In the genomic region with DNA sequence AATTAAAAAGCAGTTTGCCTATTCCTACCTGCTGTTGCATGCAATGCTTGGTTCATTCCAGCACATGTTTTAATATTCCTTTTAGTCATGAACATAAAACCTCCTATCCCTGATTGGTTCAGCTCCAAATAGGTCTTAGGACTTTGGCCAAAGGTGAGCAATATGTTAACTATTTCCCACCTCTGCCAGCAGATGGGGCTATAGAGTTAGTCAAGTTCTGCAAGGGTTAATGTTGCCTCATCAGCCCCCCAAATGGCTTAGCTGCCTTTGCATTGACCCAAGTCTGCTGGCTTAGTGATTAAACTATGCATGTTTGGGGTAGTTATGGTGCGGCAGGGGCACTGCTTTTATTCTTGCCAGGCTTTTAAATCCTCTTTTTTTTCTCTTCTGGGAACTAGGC, we compare ENCODE assay signal across 10 mouse cellular contexts.
DNase-seq lines count a peak whose midpoint lies in the region; ATAC-seq and TF ChIP-seq lines count a peak whose summit lies in the region.
"Had no signal": no experiment of that assay in that cellular context is flagged by ENCODE, and none has a peak within 500 bp of the region (broad histone marks: within the 10 kb centered on the region; RNA-seq: fewer than 3 reads in every experiment).

No protein-coding gene starts in this region.

- H3K79me2 ChIP-seq in MEL (ENCODE audit: control insufficient read depth, insufficient read depth, low read length, poor library complexity): no peaks in the 10 kb centered on the region

- peak; percentile 63 for TF ChIP-seq CTCF in intestine, postnatal 0 days (IDR thresholded peaks at IDR 0.05; ENCODE audit: low read depth)
- peak in 2 of 3 experiments; percentile 2 to 14; a peak in 2 of 6 replicates for TF ChIP-seq CTCF in MEL (IDR thresholded peaks at IDR 0.05 in 2 of 3, conservative IDR thresholded peaks at IDR 0.05 in 1 of 3; ENCODE audit: control insufficient read depth in 1 of 3, insufficient read depth in 1 of 3, low read depth in 2 of 3, low read length in 3 of 3, poor library complexity in 1 of 3, severe bottlenecking in 1 of 3)

- TF ChIP-seq POLR2A in MEL (IDR thresholded peaks at IDR 0.05; ENCODE audit: control insufficient read depth in 1 of 2, insufficient read depth in 1 of 2, low read depth in 1 of 2, low read length in 2 of 2, poor library complexity in 1 of 2): no peak

- no peak overlapping the region for H3K4me3 ChIP-seq in intestine, postnatal 0 days (ENCODE audit: low read depth, low read length)
- H3K4me3 ChIP-seq in intestine, embryonic 15.5 days (replicated peaks): no peak overlapping the region
- no peak overlapping the region for H3K4me3 ChIP-seq in MEL (ENCODE audit: control insufficient read depth in 1 of 2, insufficient read depth in 1 of 2, low read depth in 2 of 2, low read length in 2 of 2)
- H3K4me3 ChIP-seq: embryonic facial prominence, embryonic 13.5 days; liver, embryonic 15.5 days had no signal

- DNase-seq in MEL (ENCODE audit: low read depth, low spot score) (peak; percentile 9), MN1 (ENCODE audit: low spot score) (no peak)
- DNase-seq in embryo, embryonic 10.5 days (ENCODE audit: low spot score): peak; percentile 74
- peak; percentile 15 for DNase-seq in lung, postnatal 25 days (ENCODE audit: low spot score)
- no peak for DNase-seq in left cerebral cortex, adult 9 months (ENCODE audit: low spot score in 2 of 2)

- no peak overlapping the region for H3K4me2 ChIP-seq in intestine, postnatal 0 days (replicated peaks; ENCODE audit: low read depth)
- H3K4me2 ChIP-seq in intestine, embryonic 15.5 days (replicated peaks): no peak overlapping the region
- H3K4me2 ChIP-seq: embryonic facial prominence, embryonic 13.5 days; liver, embryonic 15.5 days had no signal

- no peak for TF ChIP-seq EP300 in MEL (IDR thresholded peaks at IDR 0.05; ENCODE audit: low read depth in 1 of 2, low read length in 2 of 2)

- ATAC-seq in intestine, postnatal 0 days: 0 out of 2 replicates have a peak, but pooled peaks have one; percentile 6
- ATAC-seq in intestine, embryonic 15.5 days: no peak
- no peak for ATAC-seq in megakaryocyte-erythroid progenitor cell, adult 5-6 weeks (replicated peaks; ENCODE audit: low FRiP score, low TSS enrichment, poor library complexity, severe bottlenecking)

- no peaks in the 10 kb centered on the region for H3K36me3 ChIP-seq in intestine, postnatal 0 days (ENCODE audit: control insufficient read depth, insufficient read depth)
- H3K36me3 ChIP-seq in intestine, embryonic 15.5 days: no peaks in the 10 kb centered on the region
- H3K36me3 ChIP-seq in MEL (ENCODE audit: control insufficient read depth in 1 of 2, insufficient read depth in 2 of 2, low read length in 2 of 2): no peaks in the 10 kb centered on the region
- H3K36me3 ChIP-seq: embryonic facial prominence, embryonic 13.5 days; liver, embryonic 15.5 days had no signal

- H3K27me3 ChIP-seq in intestine, postnatal 0 days (replicated peaks; ENCODE audit: control insufficient read depth, insufficient read depth, low read length): no peaks in the 10 kb centered on the region
- no peaks in the 10 kb centered on the region for H3K27me3 ChIP-seq in intestine, embryonic 15.5 days (replicated peaks)
- H3K27me3 ChIP-seq in MEL (ENCODE audit: control insufficient read depth in 1 of 2, insufficient read depth in 2 of 2, low read length in 2 of 2): no peaks in the 10 kb centered on the region
- H3K27me3 ChIP-seq: embryonic facial prominence, embryonic 13.5 days; liver, embryonic 15.5 days had no signal

- H3K27ac ChIP-seq in intestine, postnatal 0 days (ENCODE audit: low read depth, low read length): no peak overlapping the region
- H3K27ac ChIP-seq in intestine, embryonic 15.5 days: no peak overlapping the region
- no peak overlapping the region for H3K27ac ChIP-seq in MEL (ENCODE audit: control insufficient read depth, low read depth, low read length)
- H3K27ac ChIP-seq: embryonic facial prominence, embryonic 13.5 days; liver, embryonic 15.5 days had no signal

- TF ChIP-seq RAD21 in MEL (IDR thresholded peaks at IDR 0.05; ENCODE audit: low read depth, low read length): no peak; the same call in none of the 2 replicates

- 34% methylated on average over 1 of the region's 1 CpGs for WGBS in intestine, postnatal 0 days
- WGBS in intestine, embryonic 15.5 days: 50% methylated on average over 1 of the region's 1 CpGs

- no peaks in the 10 kb centered on the region for H3K9me3 ChIP-seq in intestine, postnatal 0 days (ENCODE audit: control insufficient read depth)
- no peaks in the 10 kb centered on the region for H3K9me3 ChIP-seq in intestine, embryonic 15.5 days
- no peaks in the 10 kb centered on the region for H3K9me3 ChIP-seq in MEL (replicated peaks; ENCODE audit: insufficient read depth, low read length)
- H3K9me3 ChIP-seq: embryonic facial prominence, embryonic 13.5 days; liver, embryonic 15.5 days had no signal

- H3K4me1 ChIP-seq in intestine, postnatal 0 days (replicated peaks; ENCODE audit: control insufficient read depth, insufficient read depth, low read length): no peaks in the 10 kb centered on the region
- no peaks in the 10 kb centered on the region for H3K4me1 ChIP-seq in intestine, embryonic 15.5 days (replicated peaks)
- H3K4me1 ChIP-seq in MEL (ENCODE audit: control insufficient read depth in 1 of 2, insufficient read depth in 2 of 2, low read length in 2 of 2): no peaks in the 10 kb centered on the region
- H3K4me1 ChIP-seq: liver, embryonic 15.5 days had no signal

- H3K9ac ChIP-seq in intestine, postnatal 0 days (ENCODE audit: low read depth, low read length): no peak overlapping the region
- H3K9ac ChIP-seq in intestine, embryonic 15.5 days: no peak overlapping the region
- no peak overlapping the region for H3K9ac ChIP-seq in MEL (ENCODE audit: control insufficient read depth, low read depth, low read length, poor library complexity, severe bottlenecking)
- H3K9ac ChIP-seq: embryonic facial prominence, embryonic 13.5 days; liver, embryonic 15.5 days had no signal

TF ChIP-seq in MEL, 35 proteins besides CTCF, POLR2A, EP300 and RAD21:
- TF ChIP-seq SMC3 (IDR thresholded peaks at IDR 0.05; ENCODE audit: low read depth, low read length): 0 out of 2 replicates have a peak, but pooled peaks have one; percentile 3
- TF ChIP-seq ZMIZ1 (IDR thresholded peaks at IDR 0.05; ENCODE audit: low read depth, low read length): no peak
- TF ChIP-seq ZNF384 (IDR thresholded peaks at IDR 0.05; ENCODE audit: low read depth, low read length): no peak
- TF ChIP-seq POLR2AphosphoS5 (IDR thresholded peaks at IDR 0.05; ENCODE audit: borderline replicate concordance, low read depth, low read length): no peak
- TF ChIP-seq POLR2AphosphoS2 (IDR thresholded peaks at IDR 0.05; ENCODE audit: low read length): no peak
- no peak for TF ChIP-seq NRF1 (IDR thresholded peaks at IDR 0.05; ENCODE audit: insufficient read depth, low read depth, low read length, poor library complexity, severe bottlenecking)
- TF ChIP-seq USF1 (IDR thresholded peaks at IDR 0.05; ENCODE audit: low read depth, low read length): no peak
- no peak for TF ChIP-seq ETS1 (IDR thresholded peaks at IDR 0.05; ENCODE audit: low read depth, low read length)

Comparison
In these comparisons a context has a peak if more than half of its experiments do, and no peak if none do; other contexts are left out.
1. DNase-seq: peak in MEL (single experiment), embryo, embryonic 10.5 days (single experiment) and lung, postnatal 25 days (single experiment); none in MN1 (single experiment) and left cerebral cortex, adult 9 months (0 of 2).